Mouse (Mus musculus) fat pad, adult 2 months (tissue): Measurements from ENCODE around the gene Scgb2b7.
"Not testable (repeated sequence)": the region's sequence is repeated elsewhere in the genome, so short reads cannot be mapped to it uniquely, and the experiment has no call there.

Experiments
- DNase-seq: peaks from one replicate; pipeline ENCODE4 v3.0.0-alpha.2; 2011; ENCODE audit warnings: low read depth, low spot score; ENCODE audit errors: extremely low read depth

Gene Scgb2b7

DNA sequence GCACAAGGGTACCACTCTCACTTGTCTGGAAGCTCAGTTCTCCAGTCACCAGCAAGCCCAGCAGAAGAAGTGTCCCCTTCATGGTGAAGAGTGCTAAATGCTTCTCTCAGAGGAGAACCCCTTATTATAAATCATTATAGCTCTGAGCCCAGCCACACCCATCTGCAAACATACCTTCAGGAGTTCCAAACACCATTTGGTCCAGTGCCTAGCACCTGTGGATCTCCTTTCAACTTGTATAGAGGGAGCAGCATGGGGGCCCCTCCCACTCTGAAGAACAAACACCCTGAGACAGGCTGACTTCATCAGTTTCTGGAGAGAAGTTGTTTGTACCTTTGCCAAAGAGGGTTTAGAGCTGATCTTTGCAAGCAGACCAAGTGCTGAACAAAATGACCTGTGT is at the start of gene Scgb2b7:
Gene Scgb2b7, minus strand, starts transcription at position 101 of the 400 bp plus-strand sequence.
- DNase-seq, result not testable (repeated sequence)

DNA sequence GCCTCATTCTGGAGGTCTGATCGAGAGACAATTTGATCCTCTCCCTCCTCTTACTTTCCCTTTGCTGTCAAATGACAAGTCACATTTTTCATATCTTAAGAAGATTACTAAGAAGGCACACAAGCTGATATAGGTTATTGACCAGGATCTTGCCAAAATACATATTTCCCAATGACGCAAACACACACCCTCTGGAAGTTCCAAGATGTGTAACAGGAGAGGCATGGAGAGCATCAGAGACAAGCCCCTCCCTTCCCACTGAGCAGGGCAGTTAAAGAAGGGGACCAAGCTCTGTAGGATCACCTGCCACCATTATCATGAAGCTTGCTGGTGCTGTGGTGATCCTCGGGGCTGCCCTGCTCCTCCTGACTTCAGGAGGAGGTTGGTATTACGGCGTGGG is 6.8 kb upstream of the Scgb2b7 start, which contains the start of gene Scgb1b7:
Gene Scgb1b7, plus strand, starts transcription at position 301 of the 400 bp plus-strand sequence.
- DNase-seq, result not testable (repeated sequence)
